Mouse (Mus musculus) stomach, embryonic 15.5 days (tissue): ENCODE measurements around the gene Ap4b1. TPM values are rescaled to one million over a fixed set of nuclear protein-coding genes. Genes with fewer than 3 reads are reported as not detected.

Experiments used
- ATAC-seq: fragments of 200-750 bp; cut with Nextera tagmentation; 2 replicates; pipeline ENCODE4 v1.8.0; 2017; ENCODE audit warnings: low read depth, moderate number of reproducible peaks, moderate TSS enrichment; ENCODE audit not compliant: insufficient read depth, low FRiP score
- H3K27ac ChIP-seq: fragments of 300-500 bp; sonication (generic); 2 replicates; pipeline ENCODE4 v1.5.1; 2015; ENCODE audit warnings: mild to moderate bottlenecking, inconsistent platforms
- H3K27me3 ChIP-seq: fragments of 300-500 bp; sonication (generic); replicated peaks from 2 replicates; pipeline ENCODE4 v1.6.1; 2015; ENCODE audit warnings: inconsistent platforms
- H3K36me3 ChIP-seq: fragments of 300-500 bp; sonication (generic); 2 replicates; pipeline ENCODE4 v1.6.1; 2015; ENCODE audit warnings: inconsistent platforms
- H3K4me1 ChIP-seq: fragments of 300-500 bp; sonication (generic); 2 replicates; pipeline ENCODE4 v1.6.1; 2015; ENCODE audit warnings: inconsistent platforms
- H3K4me2 ChIP-seq: fragments of 300-500 bp; sonication (generic); 2 replicates; pipeline ENCODE4 v1.6.1; 2015; ENCODE audit warnings: mild to moderate bottlenecking, inconsistent platforms
- H3K4me3 ChIP-seq: fragments of 300-500 bp; sonication (generic); replicated peaks from 2 replicates; pipeline ENCODE4 v1.5.1; 2015; ENCODE audit warnings: inconsistent platforms
- H3K9ac ChIP-seq: fragments of 300-500 bp; sonication (generic); 2 replicates; pipeline ENCODE4 v1.6.1; 2015; ENCODE audit warnings: inconsistent platforms
- H3K9me3 ChIP-seq: fragments of 300-500 bp; sonication (generic); 2 replicates; pipeline ENCODE4 v1.6.1; 2016; ENCODE audit warnings: inconsistent platforms
- WGBS: fragments of 180-500 bp; shearing (Covaris S2); methylation state at CpG from one replicate; pipeline ENCODE4 v1.1.7; 2015; 5-methylcytosine and 5-hydroxymethylcytosine counted together
- polyA plus RNA-seq: library from polyadenylated mRNA; unstranded; fragments of >200 nt; fragmentation: Nextera tagmentation; extraction: Ambion mirVana; gene quantifications from 2 replicates; pipeline ENCODE4 v1.2.1, GENCODE M21; 2015

Gene Ap4b1
- polyA plus RNA-seq, 1 experiment from 2014 or later: 19.5 TPM

DNA sequence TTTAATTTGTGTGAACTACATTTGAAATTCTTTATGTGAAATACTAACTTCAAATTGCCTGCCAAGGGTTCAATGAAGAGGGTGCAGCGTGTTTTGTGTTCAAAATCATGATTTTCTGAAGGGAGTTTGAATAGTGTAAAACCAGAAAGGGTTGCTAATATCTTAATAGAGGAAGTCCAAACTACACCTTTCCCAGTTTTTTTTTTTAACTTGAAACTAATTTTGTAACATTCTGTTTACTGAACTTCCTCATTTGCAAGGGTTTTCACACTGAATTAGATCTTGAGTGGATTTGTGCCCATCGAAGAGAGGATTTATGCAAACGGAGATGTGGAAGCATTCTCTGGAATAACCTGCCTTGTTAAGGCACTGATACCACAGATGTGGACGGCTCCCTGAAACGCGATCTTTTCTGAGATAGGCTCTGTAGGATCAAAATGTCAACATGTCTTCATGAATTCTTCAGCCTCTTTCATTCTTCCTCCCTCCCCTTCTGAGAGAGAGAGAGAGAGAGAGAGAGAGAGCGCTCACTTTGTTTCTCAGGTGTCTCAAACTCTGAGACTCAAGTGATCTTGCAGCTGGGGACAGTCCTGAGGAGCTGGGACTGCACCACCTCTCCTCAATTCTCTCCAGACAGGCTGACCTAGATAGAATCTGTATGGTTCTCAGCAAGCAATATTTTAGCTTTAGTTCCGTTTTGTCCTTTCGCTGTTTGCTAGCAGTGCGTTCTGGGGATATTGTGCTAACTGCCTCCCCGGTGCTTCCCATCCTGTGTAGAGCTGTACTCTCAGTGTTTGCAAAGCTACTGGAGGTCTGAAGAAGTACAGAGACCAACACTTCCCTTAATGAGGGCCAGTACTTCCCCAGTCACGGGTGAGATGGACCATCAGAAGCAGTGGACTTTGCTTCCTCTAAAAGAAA, 49.8 kb downstream of the Ap4b1 start, which contains the start of gene Ptpn22:
Gene Ptpn22, plus strand, starts transcription at position 915 of the 921 bp plus-strand sequence.
- Histone ChIP-seq H3K27ac (0 out of 2 replicates have a peak within 1 kb of the TSS, but pooled peaks have one; percentile 16), H3K36me3 (no peaks in the 10 kb centered on the region), H3K4me1 (no peaks in the 10 kb centered on the region), H3K4me3 (no peak within 1 kb of the TSS), H3K27me3 (no peaks in the 10 kb centered on the region), H3K9me3 (no peaks in the 10 kb centered on the region), H3K4me2 (no peak within 1 kb of the TSS), H3K9ac (no peak within 1 kb of the TSS)
- WGBS: 65% methylated on average over 12 of the region's 12 CpGs
- ATAC-seq: no peak

DNA sequence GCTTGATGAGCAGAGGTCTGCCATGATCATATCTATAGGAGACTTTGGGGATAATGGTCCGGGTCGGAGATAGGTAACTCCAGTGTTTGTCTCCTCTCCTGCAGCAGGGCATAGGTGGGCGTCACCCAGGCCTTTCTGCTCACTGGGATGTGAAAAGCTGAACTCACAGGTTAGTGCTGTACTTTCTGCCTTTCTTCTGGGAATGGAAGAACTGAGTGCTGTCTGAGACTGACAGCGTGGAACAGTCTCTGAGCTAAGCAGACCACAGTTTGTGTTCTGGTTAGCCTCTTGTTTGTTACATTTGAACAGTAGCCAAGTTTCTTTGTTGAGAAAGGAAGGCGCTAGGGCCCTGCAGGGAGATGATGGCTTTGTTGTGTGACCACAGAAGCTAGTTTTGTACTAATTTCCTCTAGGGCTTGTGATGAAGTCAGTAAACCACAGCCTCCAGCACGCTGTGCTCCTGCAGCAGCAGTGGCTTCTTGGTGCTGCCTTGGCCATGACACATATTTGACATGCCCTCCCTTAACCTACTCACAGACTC, 50.6 kb downstream of the Ap4b1 start:
- no peak overlapping the region for H3K4me3 ChIP-seq
- H3K27me3 ChIP-seq: no peaks in the 10 kb centered on the region
- ATAC-seq: no peak
- no peaks in the 10 kb centered on the region for H3K9me3 ChIP-seq
- no peaks in the 10 kb centered on the region for H3K36me3 ChIP-seq
- 0 out of 2 replicates have a peak overlapping the region, but pooled peaks have one; percentile 9 for H3K27ac ChIP-seq
- no peak overlapping the region for H3K4me2 ChIP-seq
- no peak overlapping the region for H3K9ac ChIP-seq
- H3K4me1 ChIP-seq: no peaks in the 10 kb centered on the region
- 56% methylated on average over 6 of the region's 6 CpGs for WGBS

DNA sequence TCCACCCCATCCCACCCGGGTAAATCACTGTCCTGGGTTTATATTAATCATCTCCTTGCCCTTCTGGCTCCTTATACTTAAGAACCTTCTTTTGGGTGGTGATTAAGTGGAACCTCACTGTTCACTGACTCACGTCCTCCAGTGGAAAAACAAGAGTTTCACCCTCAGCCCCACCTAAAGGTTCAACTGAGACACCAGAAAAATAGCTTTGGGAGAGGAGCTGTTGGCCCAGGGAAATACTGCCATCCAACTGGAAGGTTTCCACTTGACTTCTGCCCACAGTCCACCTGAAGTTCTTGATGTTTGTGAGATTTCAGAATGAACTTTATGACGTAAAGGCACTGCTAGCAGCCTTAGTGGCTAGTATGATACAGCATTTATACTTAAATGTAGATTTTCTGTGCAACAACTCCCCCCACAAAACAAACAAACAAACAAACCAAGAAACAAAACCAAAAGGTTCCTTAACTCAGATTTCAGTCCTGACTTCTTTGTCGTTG, 53.5 kb downstream of the Ap4b1 start:
- H3K4me1 ChIP-seq: no peaks in the 10 kb centered on the region
- H3K9ac ChIP-seq: no peak overlapping the region
- H3K36me3 ChIP-seq: no peaks in the 10 kb centered on the region
- H3K4me2 ChIP-seq: no peak overlapping the region
- H3K27ac ChIP-seq: no peak overlapping the region
- no peaks in the 10 kb centered on the region for H3K27me3 ChIP-seq
- 69% methylated on average over 4 of the region's 4 CpGs for WGBS
- no peaks in the 10 kb centered on the region for H3K9me3 ChIP-seq
- H3K4me3 ChIP-seq: no peak overlapping the region
- ATAC-seq: no peak

DNA sequence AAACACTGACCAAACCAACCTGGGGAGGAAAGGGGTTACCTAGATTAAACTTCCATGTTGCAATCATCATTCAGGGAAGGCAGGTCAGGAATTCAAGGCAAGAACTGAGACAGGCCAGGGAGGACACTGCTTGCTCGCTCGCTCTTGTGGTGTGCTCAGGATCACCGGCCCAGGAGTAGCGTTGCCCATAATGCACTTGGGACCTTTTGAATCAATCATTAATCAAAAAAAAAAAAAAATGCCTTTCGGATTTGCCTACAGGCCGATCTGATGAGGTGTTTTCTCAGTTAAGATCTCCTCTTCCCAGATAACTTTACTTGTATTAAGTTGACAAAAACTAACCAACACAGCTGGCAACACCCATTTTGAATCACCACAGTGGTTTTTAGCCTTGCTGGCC, 54.9 kb downstream of the Ap4b1 start:
- no peaks in the 10 kb centered on the region for H3K9me3 ChIP-seq
- H3K4me1 ChIP-seq: no peaks in the 10 kb centered on the region
- H3K36me3 ChIP-seq: no peaks in the 10 kb centered on the region
- 80% methylated on average over 6 of the region's 6 CpGs for WGBS
- no peak overlapping the region for H3K4me2 ChIP-seq
- H3K4me3 ChIP-seq: no peak overlapping the region
- ATAC-seq: no peak
- H3K9ac ChIP-seq: no peak overlapping the region
- H3K27me3 ChIP-seq: no peaks in the 10 kb centered on the region
- H3K27ac ChIP-seq: no peak overlapping the region

DNA sequence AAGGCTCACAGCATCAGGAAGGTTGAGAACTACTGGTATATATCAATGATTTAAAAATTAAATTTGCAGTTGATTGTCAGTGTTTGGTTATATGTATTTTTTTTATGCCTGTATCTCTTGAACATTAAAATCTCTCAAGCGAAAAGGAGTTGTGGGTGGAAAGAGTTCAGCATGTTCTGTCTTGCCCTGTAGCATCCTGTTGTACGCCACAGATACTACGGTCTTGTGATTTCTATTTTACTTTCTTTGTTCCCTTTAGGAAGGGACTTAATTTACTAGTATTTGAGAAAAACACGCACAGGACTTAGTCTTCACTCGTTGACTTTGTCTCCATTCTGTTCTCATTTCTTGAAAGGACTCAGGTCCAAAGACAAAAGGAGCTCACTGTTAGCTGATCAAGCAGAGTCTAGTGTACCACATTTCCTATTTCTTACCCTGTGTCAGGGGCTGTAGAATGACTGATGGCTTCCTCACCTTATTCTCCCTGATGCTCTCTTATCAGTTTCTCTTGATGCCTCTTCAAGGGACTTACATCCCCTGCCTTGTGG, 58.2 kb downstream of the Ap4b1 start:
- H3K36me3 ChIP-seq: no peaks in the 10 kb centered on the region
- H3K4me2 ChIP-seq: no peak overlapping the region
- H3K27me3 ChIP-seq: no peaks in the 10 kb centered on the region
- no peak overlapping the region for H3K27ac ChIP-seq
- no peaks in the 10 kb centered on the region for H3K9me3 ChIP-seq
- ATAC-seq: no peak
- no peak overlapping the region for H3K4me3 ChIP-seq
- H3K9ac ChIP-seq: no peak overlapping the region
- 82% methylated on average over 5 of the region's 5 CpGs for WGBS
- no peaks in the 10 kb centered on the region for H3K4me1 ChIP-seq

DNA sequence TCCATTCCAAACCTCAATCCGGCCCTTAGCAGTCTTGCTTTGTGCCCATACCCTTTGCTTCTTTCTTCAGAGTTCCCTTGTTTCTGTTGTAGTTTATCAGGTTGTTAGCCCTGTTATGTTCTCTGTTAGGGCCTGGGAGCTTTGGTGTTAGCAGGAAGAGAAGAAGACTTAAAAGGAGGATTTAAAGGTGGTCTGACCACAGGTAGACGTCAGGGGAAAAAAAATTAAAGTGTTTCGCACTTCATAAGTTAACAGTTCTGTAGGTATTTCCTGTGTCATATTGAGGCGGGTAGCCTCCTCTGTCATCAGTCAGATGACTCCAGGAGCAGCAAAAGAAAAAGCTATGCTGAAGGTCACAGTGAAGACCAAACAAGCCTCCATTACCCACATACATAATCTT, 58.7 kb downstream of the Ap4b1 start:
- no peak overlapping the region for H3K9ac ChIP-seq
- no peak overlapping the region for H3K27ac ChIP-seq
- ATAC-seq: no peak
- H3K4me1 ChIP-seq: no peaks in the 10 kb centered on the region
- no peak overlapping the region for H3K4me3 ChIP-seq
- 0 out of 2 replicates have a peak, but pooled peaks cover 2% of the 10 kb centered on the region for H3K27me3 ChIP-seq
- no peak overlapping the region for H3K4me2 ChIP-seq
- no peaks in the 10 kb centered on the region for H3K36me3 ChIP-seq
- WGBS: 74% methylated on average over 4 of the region's 4 CpGs
- no peaks in the 10 kb centered on the region for H3K9me3 ChIP-seq

Other genes with a start within 250 kb of the Ap4b1 start
- 2.5 and 2.6 TPM in 2 replicates for gene Syt6, start 234.3 kb upstream of the Ap4b1 start, polyA plus RNA-seq
- 0.18 and 0.74 TPM in 2 replicates for gene Atg4a-ps, start 163.5 kb upstream of the Ap4b1 start, polyA plus RNA-seq
- 49.2 and 52.1 TPM in 2 replicates for gene Olfml3, start 71.5 kb upstream of the Ap4b1 start, polyA plus RNA-seq
- not detected in 2 replicates for gene Gm10964, start 70.2 kb upstream of the Ap4b1 start, polyA plus RNA-seq
- 10.1 and 11.1 TPM in 2 replicates for gene Hipk1, start 18.0 kb upstream of the Ap4b1 start, polyA plus RNA-seq
- gene Dclre1b, start 76 bp upstream of the Ap4b1 start, polyA plus RNA-seq: 21.7 and 24.1 TPM in 2 replicates
- 0.19 and 0.68 TPM in 2 replicates for gene Gm43064, start 53 bp downstream of the Ap4b1 start, polyA plus RNA-seq
- 0.23 and 0.68 TPM in 2 replicates for gene Bcl2l15, start 23.1 kb downstream of the Ap4b1 start, polyA plus RNA-seq
- 1.8 TPM in 2 replicates for gene Ptpn22, start 50.3 kb downstream of the Ap4b1 start, polyA plus RNA-seq
- gene Rsbn1, start 104.6 kb downstream of the Ap4b1 start, polyA plus RNA-seq: 10.2 and 11.7 TPM in 2 replicates
- gene Phtf1, start 158.6 kb downstream of the Ap4b1 start, polyA plus RNA-seq: 23.6 and 25.3 TPM in 2 replicates